Mouse (Mus musculus) MEL (cell line): ENCODE measurements around the gene Washc4. TPM values are rescaled to one million over a fixed set of nuclear protein-coding genes. Genes with fewer than 3 reads are reported as not detected.

Experiments
- DNase-seq: peaks from one replicate; pipeline ENCODE4 v3.0.0; 2011; ENCODE audit warnings: low read depth, low spot score
- H3K27ac ChIP-seq: 2 replicates; pipeline ENCODE4 v1.5.1; 2012; ENCODE audit warnings: low read depth, mild to moderate bottlenecking, control low read depth, low read length, moderate library complexity; ENCODE audit not compliant: control insufficient read depth
- H3K27me3 ChIP-seq, 2 experiments: fragments of 150-350 bp in 1 of 2; sonication (generic) in 1 of 2; 2 replicates each; pipeline ENCODE4 v1.6.1; 2012; ENCODE audit warnings: low read length in 2 of 2, mild to moderate bottlenecking in 2 of 2, improper control_type of control experiment in 1 of 2, moderate library complexity in 1 of 2; ENCODE audit not compliant: insufficient read depth in 2 of 2, control insufficient read depth in 1 of 2
- H3K36me3 ChIP-seq, 2 experiments: 2 replicates each; pipeline ENCODE4 v1.6.1; 2012 to 2014; ENCODE audit warnings: low read length in 2 of 2, improper control_type of control experiment in 1 of 2, inconsistent platforms in 1 of 2, mild to moderate bottlenecking in 1 of 2; ENCODE audit not compliant: insufficient read depth in 2 of 2, control insufficient read depth in 1 of 2
- H3K4me1 ChIP-seq, 2 experiments: fragments of 150-350 bp in 1 of 2; sonication (generic) in 1 of 2; 2 replicates each; pipeline ENCODE4 v1.6.1; 2012; ENCODE audit warnings: low read length in 2 of 2, improper control_type of control experiment in 1 of 2, mild to moderate bottlenecking in 1 of 2; ENCODE audit not compliant: insufficient read depth in 2 of 2, control insufficient read depth in 1 of 2
- H3K4me3 ChIP-seq, 2 experiments: fragments of 150-350 bp in 1 of 2; sonication (generic) in 1 of 2; 2 replicates each; pipeline ENCODE4 v1.5.1; 2012; ENCODE audit warnings: low read depth in 2 of 2, low read length in 2 of 2, mild to moderate bottlenecking in 2 of 2, moderate library complexity in 2 of 2, control low read depth in 1 of 2, improper control_type of control experiment in 1 of 2; ENCODE audit not compliant: control insufficient read depth in 1 of 2, insufficient read depth in 1 of 2
- H3K79me2 ChIP-seq: 2 replicates; pipeline ENCODE4 v1.6.1; 2012; ENCODE audit warnings: mild to moderate bottlenecking, low read length, moderate library complexity; ENCODE audit not compliant: control insufficient read depth, poor library complexity, insufficient read depth
- H3K9ac ChIP-seq: 2 replicates; pipeline ENCODE4 v1.6.1; 2012; ENCODE audit warnings: low read depth, mild to moderate bottlenecking, control low read depth, low read length, moderate library complexity; ENCODE audit not compliant: control insufficient read depth, poor library complexity, severe bottlenecking
- H3K9me3 ChIP-seq: fragments of 150-350 bp; sonication (generic); replicated peaks from 2 replicates; pipeline ENCODE4 v1.6.1; 2012; ENCODE audit warnings: mild to moderate bottlenecking, low read length, improper control_type of control experiment, moderate library complexity; ENCODE audit not compliant: insufficient read depth
- BHLHE40 ChIP-seq: IDR thresholded peaks from 2 replicates; pipeline ENCODE4 v1.6.1; 2012; ENCODE audit warnings: low read depth, mild to moderate bottlenecking, inconsistent platforms, low read length, improper control_type of control experiment, borderline replicate concordance
- CHD2 ChIP-seq: IDR thresholded peaks from 2 replicates; pipeline ENCODE4 v1.6.1; 2011; ENCODE audit warnings: low read length, improper control_type of control experiment
- CTCF ChIP-seq, 3 experiments: IDR thresholded peaks in 2 of 3; conservative IDR thresholded peaks in 1 of 3; 2 replicates each; pipeline ENCODE4 v1.5.1; 2011 to 2012; ENCODE audit warnings: low read length in 3 of 3, low read depth in 2 of 3, mild to moderate bottlenecking in 2 of 3, improper control_type of control experiment in 1 of 3, inconsistent platforms in 1 of 3, mixed read lengths in 1 of 3, moderate library complexity in 1 of 3; ENCODE audit not compliant: control insufficient read depth in 1 of 3, insufficient read depth in 1 of 3, poor library complexity in 1 of 3, severe bottlenecking in 1 of 3
- ELF1 ChIP-seq: IDR thresholded peaks from 2 replicates; pipeline ENCODE4 v1.6.1; 2014; ENCODE audit warnings: low read depth, mild to moderate bottlenecking, inconsistent platforms, low read length, improper control_type of control experiment, moderate library complexity
- EP300 ChIP-seq, 2 experiments: IDR thresholded peaks; 2 replicates each; pipeline ENCODE4 v1.6.1; 2011; ENCODE audit warnings: improper control_type of control experiment in 2 of 2, low read length in 2 of 2, low read depth in 1 of 2, mild to moderate bottlenecking in 1 of 2
- ETS1 ChIP-seq: IDR thresholded peaks from 2 replicates; pipeline ENCODE4 v1.6.1; 2012; ENCODE audit warnings: low read depth, mild to moderate bottlenecking, inconsistent platforms, low read length, improper control_type of control experiment, moderate library complexity
- GATA1 ChIP-seq: IDR thresholded peaks from 2 replicates; pipeline ENCODE4 v1.6.1; 2011; ENCODE audit warnings: low read depth, low read length, improper control_type of control experiment
- MYC ChIP-seq: IDR thresholded peaks from 2 replicates; pipeline ENCODE4 v1.6.1; 2011; ENCODE audit warnings: low read depth, mild to moderate bottlenecking, low read length, improper control_type of control experiment, moderate library complexity
- NELFE ChIP-seq: IDR thresholded peaks from 2 replicates; pipeline ENCODE4 v1.6.1; 2011; ENCODE audit warnings: low read depth, low read length, improper control_type of control experiment
- SMC3 ChIP-seq: IDR thresholded peaks from 2 replicates; pipeline ENCODE4 v1.6.1; 2011; ENCODE audit warnings: low read depth, low read length, improper control_type of control experiment
- TAL1 ChIP-seq: IDR thresholded peaks from 2 replicates; pipeline ENCODE4 v1.6.1; 2012; ENCODE audit warnings: mild to moderate bottlenecking, inconsistent platforms, low read length, moderate library complexity, mixed read lengths
- TCF12 ChIP-seq: IDR thresholded peaks from 2 replicates; pipeline ENCODE4 v1.6.1; 2014; ENCODE audit warnings: low read depth, mild to moderate bottlenecking, inconsistent platforms, low read length, improper control_type of control experiment, moderate library complexity
- UBTF ChIP-seq: IDR thresholded peaks from 2 replicates; pipeline ENCODE4 v1.6.1; 2012; ENCODE audit warnings: low read depth, mild to moderate bottlenecking, inconsistent platforms, low read length, improper control_type of control experiment, moderate library complexity, borderline replicate concordance; ENCODE audit not compliant: insufficient read depth
- USF1 ChIP-seq: IDR thresholded peaks from 2 replicates; pipeline ENCODE4 v1.6.1; 2014; ENCODE audit warnings: low read depth, mild to moderate bottlenecking, inconsistent platforms, low read length, improper control_type of control experiment, moderate library complexity
- USF2 ChIP-seq, 2 experiments: IDR thresholded peaks; 2 replicates each; pipeline ENCODE4 v1.6.1; 2011 to 2012; ENCODE audit warnings: improper control_type of control experiment in 2 of 2, low read length in 2 of 2, borderline replicate concordance in 1 of 2, inconsistent platforms in 1 of 2, low read depth in 1 of 2, mild to moderate bottlenecking in 1 of 2; ENCODE audit not compliant: insufficient read depth in 1 of 2
- ZC3H11A ChIP-seq: IDR thresholded peaks from 2 replicates; pipeline ENCODE4 v1.6.1; 2012; ENCODE audit warnings: low read depth, mild to moderate bottlenecking, inconsistent platforms, low read length, improper control_type of control experiment
- ZKSCAN1 ChIP-seq: IDR thresholded peaks from 2 replicates; pipeline ENCODE4 v1.6.1; 2012; ENCODE audit warnings: low read depth, mild to moderate bottlenecking, inconsistent platforms, low read length, improper control_type of control experiment, moderate library complexity
- ZMIZ1 ChIP-seq: IDR thresholded peaks from 2 replicates; pipeline ENCODE4 v1.6.1; 2012; ENCODE audit warnings: low read depth, mild to moderate bottlenecking, inconsistent platforms, low read length, improper control_type of control experiment, moderate library complexity
- ZNF384 ChIP-seq: IDR thresholded peaks from 2 replicates; pipeline ENCODE4 v1.6.1; 2012; ENCODE audit warnings: low read depth, mild to moderate bottlenecking, inconsistent platforms, low read length, improper control_type of control experiment
- polyA plus RNA-seq, 2 experiments: library from polyadenylated mRNA; stranded (reverse) in 1 of 2; unstranded in 1 of 2; fragments of >175 nt in 1 of 2; fragments of >200 nt in 1 of 2; gene quantifications; 2 replicates each; pipeline versions ENCODE4 v1.2.1 to v1.2.4; 2012; ENCODE audit warnings: low replicate concordance in 2 of 2, low read depth in 1 of 2; ENCODE audit not compliant: insufficient read length in 2 of 2, insufficient read depth in 1 of 2, missing spikeins in 1 of 2
- total RNA-seq: library from RNA; depleted of rRNA; stranded (reverse); fragments of 300-350 nt; gene quantifications from 2 replicates; pipeline ENCODE4 v1.2.3, GENCODE M21; 2012

Washc4 gene
- total and polyA plus RNA-seq, 3 experiments = 13.6 to 16.2 TPM; not detected in 1

- H3K4me1 ChIP-seq = peaks cover 1 to 8% of the 10 kb centered on the region in 2 experiments; a peak in 3 of 4 replicates
- no peak for TF ChIP-seq ETS1
- TF ChIP-seq SMC3 = no peak
- TF ChIP-seq CTCF (IDR thresholded peaks at IDR 0.05 in 2 of 3, conservative IDR thresholded peaks at IDR 0.05 in 1 of 3; ENCODE audit: control insufficient read depth in 1 of 3, insufficient read depth in 1 of 3, low read depth in 2 of 3, low read length in 3 of 3, poor library complexity in 1 of 3, severe bottlenecking in 1 of 3) = no peak
- no peak for TF ChIP-seq USF1
- TF ChIP-seq TAL1 = no peak
- no peak for TF ChIP-seq CHD2
- no peak for TF ChIP-seq MYC
- TF ChIP-seq USF2 (IDR thresholded peaks at IDR 0.05; ENCODE audit: borderline replicate concordance in 1 of 2, insufficient read depth in 1 of 2, low read depth in 1 of 2, low read length in 2 of 2) = no peak
- TF ChIP-seq ZKSCAN1 = no peak
- no peak for TF ChIP-seq UBTF
- TF ChIP-seq ZNF384 = no peak
- no peak for TF ChIP-seq EP300 (IDR thresholded peaks at IDR 0.05; ENCODE audit: low read depth in 1 of 2, low read length in 2 of 2)
- no peak for TF ChIP-seq ZC3H11A
- no peak for TF ChIP-seq ELF1
- no peak for TF ChIP-seq ZMIZ1
- TF ChIP-seq BHLHE40 = no peak
Observed at GRCm38 (mm10) chr10:83639881-83640386, 96.4 kb downstream of the Washc4 start.

GRCm38 (mm10) chr10:83641641-83642040 lies 98.1 kb downstream of the Washc4 start:
- H3K4me3 ChIP-seq = no peak overlapping the region
- no peaks in the 10 kb centered on the region for H3K27me3 ChIP-seq
- TF ChIP-seq USF1 (no peak), BHLHE40 (no peak), ZC3H11A (no peak), TCF12 (no peak), NELFE (no peak), GATA1 (no peak)
- H3K4me1 ChIP-seq = peaks cover 1 to 16% of the 10 kb centered on the region in 2 experiments; a peak in 3 of 4 replicates
- no peak overlapping the region for H3K9ac ChIP-seq
- no peak overlapping the region for H3K27ac ChIP-seq
- no peaks in the 10 kb centered on the region for H3K9me3 ChIP-seq
- DNase-seq = no peak
- H3K79me2 ChIP-seq = no peaks in the 10 kb centered on the region
- H3K36me3 ChIP-seq = peaks cover 0 to 2% of the 10 kb centered on the region in 2 experiments; a peak in 1 of 4 replicates

More at GRCm38 (mm10) chr10:83639881-83640386, 96.4 kb downstream of the Washc4 start:
- Histone ChIP-seq H3K9ac (no peak overlapping the region), H3K27ac (no peak overlapping the region), H3K4me3 (no peak overlapping the region), H3K9me3 (no peaks in the 10 kb centered on the region), H3K36me3 (peaks cover 0 to 2% of the 10 kb centered on the region in 2 experiments; a peak in 1 of 4 replicates), H3K79me2 (no peaks in the 10 kb centered on the region), H3K27me3 (no peaks in the 10 kb centered on the region)
- DNase-seq = no peak
